Mouse (Mus musculus) frontal cortex, postnatal 14 days (tissue): ENCODE measurements at regions not wholly inside any gene's neighbourhood (a gene's known extent, or its start where the extent isn't known, plus 50 kb on each side); places are given as distances from the start of the nearest gene placed in this dataset.
"Not testable (repeated sequence)": the region's sequence is repeated elsewhere in the genome, so short reads cannot be mapped to it uniquely, and the experiment has no call there.

Experiments used
- DNase-seq, 2 experiments: peaks; one replicate each; pipeline ENCODE4 v3.0.0; 2022; ENCODE audit warnings: low spot score in 2 of 2

DNA sequence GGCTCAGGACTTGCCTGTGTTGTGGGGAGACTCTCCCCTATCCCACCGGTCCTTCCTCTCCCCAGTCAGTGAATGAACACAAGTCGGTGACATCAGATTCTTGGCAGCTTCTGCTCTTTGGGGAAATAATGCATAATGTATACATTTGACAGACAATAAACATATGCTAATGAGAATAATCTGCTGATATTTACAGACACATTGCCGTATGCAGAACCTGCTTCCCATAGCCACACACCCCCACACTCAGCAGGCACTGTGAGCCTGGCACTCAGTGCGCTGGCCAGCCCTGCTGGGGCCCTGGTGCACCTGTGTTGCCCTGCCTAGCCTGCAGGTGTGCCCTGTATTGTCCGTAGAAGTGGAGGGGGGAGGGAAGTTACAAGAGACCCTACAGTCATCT lies 215.5 kb downstream of the Matn1 start:
- no peak for DNase-seq

DNA sequence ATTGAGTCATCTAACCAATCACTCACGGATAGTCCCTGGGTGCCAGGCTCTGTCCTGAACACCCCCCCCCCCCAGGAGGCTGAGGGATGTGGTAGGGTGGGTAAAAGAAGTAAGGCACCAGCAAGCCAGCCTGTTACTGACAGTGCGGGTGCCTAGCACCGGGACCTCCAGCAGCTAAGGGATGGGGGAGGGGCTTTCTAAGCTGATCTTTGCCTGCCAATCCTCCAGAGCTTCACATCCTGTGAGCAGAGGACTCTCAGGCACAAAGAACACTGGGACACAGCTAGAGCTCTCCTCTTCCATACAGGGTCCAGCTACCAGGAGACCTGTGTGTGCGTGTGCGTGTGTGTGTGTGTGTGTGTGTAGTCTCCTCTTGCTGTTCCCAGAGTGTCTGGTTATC lies 215.9 kb downstream of the Matn1 start:
- DNase-seq, result no peak

DNA sequence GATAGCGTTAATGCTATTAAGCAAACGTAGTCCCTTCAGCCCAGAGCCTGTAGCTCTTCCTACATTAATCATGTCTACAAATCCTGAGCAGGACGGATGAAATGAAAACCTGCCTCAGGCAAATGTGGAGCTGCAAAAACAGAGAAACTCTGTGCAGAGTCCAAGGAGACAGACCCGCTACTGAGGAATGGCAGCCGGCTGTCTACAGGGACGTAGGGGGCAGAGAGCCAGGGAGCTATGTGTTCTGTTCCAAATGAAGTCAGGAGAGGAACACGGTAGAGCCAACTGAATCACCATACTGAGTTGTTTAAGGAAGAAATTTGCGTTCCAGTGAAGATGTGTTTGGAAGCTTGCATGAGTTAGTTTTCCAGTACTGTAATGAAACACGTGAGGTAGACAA lies 217.3 kb downstream of the Matn1 start:
- DNase-seq, result no peak

DNA sequence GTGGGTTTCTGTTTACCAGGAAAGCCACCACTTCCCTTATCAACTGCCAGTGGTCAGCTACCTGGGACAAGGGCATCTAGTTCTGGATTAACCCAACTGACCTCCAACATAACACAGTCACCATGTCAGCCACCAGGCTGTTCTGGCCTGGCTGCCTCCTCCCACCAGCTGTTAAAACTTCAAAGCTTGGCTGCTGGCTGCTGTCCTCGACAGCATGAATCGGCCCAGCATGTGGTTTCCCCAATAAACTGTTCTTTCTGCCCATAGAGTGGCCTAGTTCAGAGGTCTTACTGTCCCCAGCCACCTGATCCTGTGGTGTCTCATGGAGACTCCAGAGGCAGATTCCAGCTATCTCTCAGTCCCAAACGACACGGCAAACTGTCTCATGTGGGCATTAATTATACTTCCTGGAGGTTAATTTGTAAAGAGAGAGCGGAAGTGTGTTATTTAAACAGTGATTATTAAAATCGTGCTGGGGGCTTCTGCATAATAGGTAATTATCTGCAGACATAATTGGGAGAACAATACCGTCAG lies 219.7 kb downstream of the Matn1 start:
- DNase-seq, result no peak

DNA sequence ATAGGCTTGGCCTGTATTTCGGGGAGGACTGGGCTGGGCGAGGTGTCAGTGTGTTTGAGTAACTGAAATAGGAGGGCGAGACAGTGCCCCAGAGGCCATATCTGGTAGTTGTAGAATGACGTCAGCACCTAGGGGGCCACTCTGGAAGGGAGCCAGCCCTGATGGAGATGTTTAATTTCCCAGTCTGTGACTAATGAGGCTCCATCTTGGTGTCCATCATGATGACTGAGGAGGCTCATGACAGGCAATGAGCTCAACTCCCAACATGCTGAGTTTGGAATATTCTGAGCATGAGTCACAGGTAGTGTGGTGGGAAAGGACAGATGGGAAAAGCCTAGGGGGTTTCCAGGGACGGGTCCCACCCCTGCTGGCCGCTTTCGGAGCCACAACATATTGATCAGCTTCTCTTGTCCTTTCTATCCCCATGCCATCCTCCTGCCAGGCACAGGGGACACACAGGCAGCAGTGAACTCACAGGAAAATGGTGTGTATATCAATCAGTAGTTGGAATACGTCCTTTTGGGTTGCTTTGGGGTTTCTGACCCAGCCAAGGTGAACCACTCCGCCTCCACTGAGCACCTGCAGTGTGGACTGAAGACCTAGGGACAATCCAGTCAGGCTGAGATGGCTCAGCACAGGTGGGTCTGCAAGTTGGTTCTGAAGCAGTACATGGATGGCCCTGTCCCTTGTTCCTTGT lies 222.5 kb downstream of the Matn1 start:
- no peak for DNase-seq

DNA sequence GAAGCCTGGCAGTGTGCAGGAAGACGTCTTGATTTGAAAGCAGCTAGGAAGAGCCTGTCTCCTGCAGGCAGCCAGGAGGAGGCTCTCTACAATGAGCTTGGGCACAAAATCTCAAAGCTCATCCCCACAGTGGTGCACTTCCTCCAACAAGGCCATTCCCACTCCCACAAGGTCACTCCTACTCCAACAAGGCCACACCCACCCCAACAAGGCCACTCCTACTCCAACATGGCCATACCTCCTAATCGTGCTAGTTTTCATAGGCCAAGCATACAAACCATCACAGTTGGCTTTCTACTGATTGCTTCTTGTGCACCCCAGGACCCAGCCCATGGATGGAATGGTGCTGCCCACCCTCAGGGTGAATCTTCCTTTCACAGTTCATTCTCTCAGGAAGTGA lies 223.7 kb downstream of the Matn1 start:
- DNase-seq, result no peak

DNA sequence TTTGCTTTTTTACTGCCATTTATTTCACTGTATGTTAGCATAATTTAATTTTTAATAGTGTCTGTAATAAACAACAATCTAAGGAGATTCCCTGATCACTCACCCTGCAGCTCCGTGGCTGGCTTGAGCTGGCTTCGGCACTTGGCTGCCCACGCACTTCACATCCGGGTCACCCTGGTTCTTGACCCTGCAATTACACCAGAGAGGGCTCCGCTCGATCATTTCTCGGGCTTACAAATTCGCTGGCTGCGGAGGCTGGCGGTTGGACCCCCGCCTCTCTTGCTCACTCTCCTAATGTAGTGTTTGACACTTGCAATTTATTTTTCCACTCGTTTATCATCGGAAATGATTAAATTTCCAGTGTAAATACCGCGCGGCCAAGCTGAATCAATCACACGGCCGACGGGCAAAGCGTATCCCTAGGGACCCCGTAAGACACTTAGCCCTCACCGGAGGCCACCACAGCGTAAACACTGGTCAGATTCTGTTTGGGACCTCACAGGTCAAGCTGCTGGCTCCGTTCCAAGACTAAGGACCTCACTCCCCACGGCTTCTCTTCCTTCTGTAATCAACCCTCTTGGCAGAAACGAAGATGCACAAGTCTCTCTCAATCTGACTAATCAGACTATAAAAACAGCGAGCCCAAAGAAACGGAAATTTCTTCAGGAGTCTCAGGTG lies 229.7 kb downstream of the Matn1 start:
- DNase-seq, result no peak

DNA sequence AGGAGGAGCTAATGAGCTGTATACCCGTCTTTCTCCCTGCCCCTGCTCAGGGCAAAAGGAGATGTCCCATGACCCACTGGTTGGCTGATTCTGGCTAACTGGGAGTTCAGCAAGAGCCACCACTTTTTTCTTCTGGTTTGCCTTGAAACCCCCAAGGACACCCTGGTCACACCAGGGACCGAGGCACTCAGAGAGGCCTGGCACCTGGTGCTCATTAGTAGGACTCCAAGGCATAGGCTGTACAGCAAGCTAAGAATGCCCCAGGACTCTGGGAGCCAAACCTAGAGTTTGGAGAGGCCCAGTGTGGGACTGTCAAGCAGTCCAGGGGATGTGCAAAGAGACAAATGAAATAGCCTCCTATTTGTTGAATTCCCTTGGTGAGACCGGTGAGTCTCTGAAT lies 232.5 kb downstream of the Matn1 start:
- no peak for DNase-seq

DNA sequence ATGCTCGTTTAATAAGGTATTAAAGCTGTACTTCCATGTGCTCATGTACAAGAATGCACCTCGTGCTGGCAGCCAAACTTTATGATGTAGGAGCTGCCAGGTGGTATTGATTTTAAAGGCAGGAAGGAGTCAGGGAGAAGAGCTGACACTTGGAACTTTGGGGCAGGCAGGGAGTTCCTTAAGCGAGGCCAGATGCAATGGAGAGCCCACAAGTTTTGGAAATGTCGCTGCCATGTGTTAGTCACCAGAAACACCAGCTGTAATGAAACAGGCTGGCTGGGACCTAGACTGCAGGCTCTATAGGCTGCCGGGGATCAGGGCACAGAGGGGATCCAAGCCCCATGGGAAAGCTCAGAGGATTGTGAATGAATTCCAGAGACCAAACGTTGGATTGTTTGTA lies 233.7 kb downstream of the Matn1 start:
- no peak for DNase-seq

DNA sequence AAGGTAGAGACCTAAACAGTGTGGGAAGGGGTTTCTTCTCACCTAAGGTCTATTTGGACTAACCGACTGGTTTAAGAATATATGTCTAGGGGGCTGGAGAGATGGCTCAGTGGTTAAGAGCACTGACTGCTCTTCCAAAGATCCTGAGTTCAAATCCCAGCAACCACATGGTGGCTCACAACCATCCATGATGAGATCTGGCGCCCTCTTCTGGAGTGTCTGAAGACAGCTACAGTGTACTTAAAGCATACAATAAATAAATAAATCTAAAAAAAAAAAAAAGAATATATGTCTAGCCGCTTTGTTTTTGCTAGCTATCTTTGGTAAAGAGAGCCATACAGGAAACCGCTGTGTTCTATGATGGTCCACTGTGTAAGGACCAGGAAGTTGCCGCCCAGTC lies 234.5 kb downstream of the Matn1 start:
- not testable (repeated sequence) for DNase-seq

DNA sequence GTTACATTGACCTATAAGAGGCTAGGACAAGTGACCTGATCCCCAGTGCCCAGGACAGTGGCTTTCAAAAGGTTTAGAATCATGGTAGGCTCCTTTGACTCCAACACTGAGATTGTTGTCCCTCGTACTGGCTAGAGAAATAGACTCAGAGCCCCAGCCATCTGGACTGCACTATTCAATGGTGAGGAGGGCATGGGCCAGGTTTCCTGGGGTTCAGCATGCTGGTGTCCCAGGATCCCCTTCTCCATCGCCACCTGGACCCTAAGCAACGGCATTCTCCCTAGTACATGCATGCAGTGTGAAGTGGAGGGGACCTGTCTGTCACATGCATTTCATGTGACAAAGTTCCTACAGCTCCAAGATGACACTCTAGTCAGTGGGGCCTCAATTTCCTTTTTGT lies 243.9 kb downstream of the Matn1 start:
- DNase-seq, result no peak

DNA sequence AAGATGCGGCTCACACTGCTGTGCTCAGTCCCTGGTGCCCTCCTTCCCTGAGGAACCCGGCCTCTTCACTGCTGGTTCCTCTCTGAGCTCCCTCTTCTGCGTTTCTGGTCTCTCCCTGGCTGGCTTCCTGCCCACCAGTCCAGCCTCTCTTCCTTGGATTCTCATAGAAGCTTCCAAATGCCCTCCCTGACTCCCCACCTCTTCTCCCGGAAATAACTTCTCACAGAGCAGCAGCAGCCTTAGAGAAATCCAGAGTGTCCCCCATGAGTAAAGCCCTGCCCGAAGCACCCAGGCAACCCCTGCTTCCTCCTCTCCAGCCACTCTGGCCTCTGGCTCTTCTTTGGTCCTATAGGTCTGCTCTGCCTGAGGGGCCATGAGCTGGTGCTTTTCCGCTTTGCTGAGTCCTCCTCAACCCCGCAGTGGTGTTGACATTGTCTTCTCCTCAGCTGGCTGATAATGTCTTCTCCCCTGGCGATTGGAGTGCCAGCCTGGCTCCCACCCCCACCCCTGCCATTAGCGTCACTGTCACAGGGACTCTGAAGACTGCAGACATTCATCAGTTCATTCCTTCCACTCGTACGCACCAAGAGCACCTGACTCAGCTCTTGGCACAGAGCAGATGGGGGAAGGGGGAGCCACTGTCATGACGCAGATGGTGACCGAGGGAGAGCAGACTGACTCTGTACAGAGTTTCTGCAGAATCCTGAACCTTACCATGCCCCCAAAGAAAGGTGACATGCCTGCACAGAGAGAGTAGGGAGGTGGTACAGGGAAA lies 247.1 kb downstream of the Matn1 start:
- DNase-seq, result no peak

DNA sequence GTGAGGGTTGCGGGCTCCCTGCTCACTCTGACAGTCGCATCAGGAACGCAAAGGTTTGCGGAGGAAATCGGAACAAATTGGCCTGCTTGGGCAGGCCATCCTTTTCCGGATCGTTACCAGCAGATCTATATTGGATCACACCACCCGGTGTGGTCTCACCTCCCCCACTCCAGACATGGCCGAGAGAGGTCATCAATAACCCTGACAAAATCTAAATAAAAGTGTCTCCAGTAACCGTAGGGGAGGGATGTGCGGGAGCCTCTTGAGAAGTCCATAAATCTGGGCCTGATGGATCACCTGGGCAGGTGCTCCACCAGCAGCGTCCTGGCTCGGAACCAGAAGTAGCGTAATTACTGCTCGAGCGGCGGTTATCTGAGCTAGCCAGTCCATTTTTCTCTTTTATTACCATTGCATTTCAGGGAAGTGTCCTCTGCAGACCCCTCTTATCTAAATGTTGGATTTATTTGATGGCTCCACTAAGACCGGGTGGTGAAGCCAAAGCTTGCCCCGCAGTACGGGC lies 249.8 kb downstream of the Matn1 start:
- no peak for DNase-seq

DNA sequence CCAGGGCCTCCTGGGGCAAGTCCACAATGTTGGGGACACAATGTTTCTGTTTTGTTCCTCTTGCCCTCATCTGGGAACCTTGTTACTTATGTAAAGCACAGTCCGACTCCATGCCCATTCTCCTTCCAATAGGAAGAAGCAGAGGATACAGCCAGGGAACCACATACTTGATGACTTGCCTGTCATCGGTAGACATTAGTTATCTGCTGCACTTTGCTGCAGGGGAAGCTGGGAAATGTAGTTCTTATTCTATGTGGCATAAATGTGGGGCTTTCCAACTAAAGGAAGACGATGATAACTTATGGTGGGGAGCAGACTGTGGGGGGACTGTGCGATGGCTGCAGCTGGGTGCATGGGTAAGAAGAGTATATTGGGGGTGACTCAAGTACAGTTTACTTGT lies 252.0 kb downstream of the Matn1 start:
- no peak for DNase-seq

DNA sequence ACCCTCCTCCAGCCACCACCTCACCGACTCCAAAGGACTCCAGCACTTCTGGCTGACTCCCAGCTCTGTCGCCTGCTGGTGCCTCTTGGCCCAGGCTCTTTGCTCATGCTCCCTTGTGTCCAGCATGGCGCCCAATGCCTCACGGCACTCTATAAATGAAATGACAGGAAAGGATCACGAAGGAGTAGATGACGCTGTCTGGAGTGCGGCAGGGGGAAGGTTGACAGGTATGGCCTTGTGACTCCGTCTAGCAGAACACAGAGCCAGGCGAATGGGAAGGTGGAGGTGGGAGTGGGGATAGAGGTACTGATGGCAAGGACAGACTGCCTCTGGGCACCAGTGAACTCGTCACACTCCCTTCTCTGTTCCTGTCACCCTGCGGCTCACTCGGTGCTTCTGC lies 259.5 kb downstream of the Matn1 start:
- no peak for DNase-seq

DNA sequence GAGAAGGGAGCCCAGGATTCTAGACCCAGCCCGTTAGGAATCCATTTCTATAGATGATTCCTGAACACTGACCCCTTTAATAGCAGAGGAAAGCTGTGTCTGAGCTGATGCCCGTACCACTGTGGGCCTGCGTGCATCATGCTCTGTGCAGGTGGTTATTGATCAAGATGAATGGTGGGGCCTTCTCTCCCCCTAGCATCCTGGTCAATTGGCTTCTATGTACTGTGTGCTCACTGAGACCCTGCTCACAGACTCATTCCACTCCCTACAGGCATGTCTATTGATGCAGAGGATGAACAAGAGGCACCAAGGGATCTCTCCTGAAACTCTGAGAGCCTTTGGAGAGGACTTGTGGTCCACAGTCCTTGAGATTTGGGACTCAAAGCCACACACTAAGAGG lies 260.5 kb downstream of the Matn1 start:
- no peak for DNase-seq

DNA sequence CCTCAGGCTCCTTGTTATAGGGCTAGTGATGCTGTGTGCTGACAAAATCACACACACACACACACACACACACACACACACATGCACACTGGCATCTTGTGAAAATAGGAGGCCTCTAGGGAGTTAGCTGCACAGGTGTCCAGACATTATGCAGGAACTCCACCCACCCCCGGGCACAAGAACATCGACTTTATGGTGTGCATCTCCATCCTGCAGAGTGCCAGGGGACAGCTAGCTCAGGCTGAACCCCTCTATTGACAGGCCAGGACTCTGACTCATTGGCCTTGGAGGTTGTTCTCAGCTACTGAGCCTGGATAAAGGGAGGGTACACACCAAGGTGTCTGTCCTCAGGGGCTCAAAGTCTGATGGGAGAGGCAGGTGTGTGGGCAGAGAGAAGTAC lies 260.9 kb downstream of the Matn1 start:
- no peak for DNase-seq

DNA sequence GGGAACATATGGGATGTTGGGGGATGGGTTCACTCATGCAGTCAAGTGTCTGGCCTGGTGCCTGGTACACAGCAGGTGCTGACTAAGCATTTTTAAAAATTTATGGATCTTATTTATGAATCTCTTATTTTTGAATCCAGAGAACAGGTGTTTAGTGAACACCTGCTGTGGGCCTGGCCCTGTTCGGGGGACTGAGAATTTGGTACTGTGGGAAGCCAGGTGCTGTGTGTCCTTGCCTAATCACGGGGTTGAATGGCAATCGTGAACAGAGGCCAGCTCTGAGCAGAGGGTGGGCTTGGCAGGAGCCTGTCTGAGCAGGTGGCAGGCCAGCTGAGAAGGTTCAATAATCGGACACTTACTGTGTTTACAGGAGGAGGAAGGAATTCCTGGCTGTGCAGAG lies 261.5 kb downstream of the Matn1 start:
- DNase-seq, result no peak

DNA sequence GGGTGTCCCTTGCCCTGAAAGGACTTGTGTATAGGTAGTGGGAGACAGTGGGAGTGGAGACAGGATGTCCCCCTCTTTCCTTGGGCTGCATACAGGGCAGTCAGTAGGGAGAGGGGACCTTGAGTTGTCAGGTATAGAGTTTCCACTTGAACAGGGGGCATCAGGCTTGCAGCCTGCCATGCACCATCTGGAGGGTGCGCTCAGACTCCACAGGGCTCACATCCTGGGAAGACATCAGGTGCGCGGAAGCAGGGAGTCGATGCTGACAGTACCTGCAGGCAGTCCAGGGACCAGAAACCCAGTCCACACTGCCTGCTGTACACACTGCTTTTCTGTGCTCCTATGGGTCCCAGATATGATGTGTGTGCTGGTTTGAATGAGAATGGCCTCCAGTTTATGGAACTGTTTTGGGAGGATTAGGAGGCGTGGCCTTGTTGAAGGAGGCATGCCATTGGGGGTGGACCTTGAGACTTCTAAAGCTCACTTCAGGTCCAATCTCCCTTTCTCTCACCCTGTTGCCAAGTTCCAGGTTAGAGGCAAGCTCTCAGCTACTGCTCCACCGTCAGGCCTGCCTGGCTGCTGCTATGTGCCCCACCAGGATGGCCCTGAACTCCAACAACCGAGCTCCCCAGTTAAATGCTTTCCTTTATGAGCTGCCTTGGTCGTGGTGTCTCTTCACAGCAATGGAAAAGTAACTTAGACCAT lies 262.1 kb downstream of the Matn1 start:
- DNase-seq, result no peak

DNA sequence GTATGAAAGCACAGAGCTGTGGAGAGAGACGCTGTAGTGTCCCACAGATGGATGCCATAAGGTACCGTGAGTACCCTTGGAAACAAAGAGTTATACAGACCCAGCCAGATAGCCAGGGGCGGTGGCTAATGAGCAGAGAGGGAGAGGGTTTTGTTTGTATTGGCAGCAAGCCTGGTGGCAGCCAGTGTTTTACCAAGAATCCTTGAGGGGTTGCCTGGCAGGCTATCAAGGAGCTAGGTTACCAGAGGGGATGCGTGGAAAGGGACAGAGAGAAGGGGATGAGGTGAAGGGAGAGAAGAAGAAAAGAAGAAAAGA lies 262.7 kb downstream of the Matn1 start:
- no peak for DNase-seq

DNA sequence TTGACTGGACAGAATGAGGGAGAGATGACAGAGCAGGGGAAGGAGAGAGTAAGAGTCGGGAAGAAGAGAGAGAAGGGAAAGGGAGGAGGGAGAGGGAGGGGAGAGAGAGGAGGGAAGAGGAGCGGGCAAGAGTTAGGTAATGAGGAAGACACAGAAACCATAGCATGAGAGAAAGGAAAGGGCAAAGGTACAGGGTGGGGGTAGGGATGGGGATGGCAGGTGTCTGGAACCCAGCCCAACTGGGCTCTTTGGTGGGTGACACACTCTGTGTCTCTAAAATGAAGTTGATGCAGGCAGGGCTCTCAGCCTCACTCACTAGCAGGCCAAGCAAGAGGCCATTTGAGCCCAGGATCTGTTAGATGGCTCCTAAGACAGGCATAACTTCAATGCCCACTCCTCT lies 263.1 kb downstream of the Matn1 start:
- DNase-seq, result no peak

DNA sequence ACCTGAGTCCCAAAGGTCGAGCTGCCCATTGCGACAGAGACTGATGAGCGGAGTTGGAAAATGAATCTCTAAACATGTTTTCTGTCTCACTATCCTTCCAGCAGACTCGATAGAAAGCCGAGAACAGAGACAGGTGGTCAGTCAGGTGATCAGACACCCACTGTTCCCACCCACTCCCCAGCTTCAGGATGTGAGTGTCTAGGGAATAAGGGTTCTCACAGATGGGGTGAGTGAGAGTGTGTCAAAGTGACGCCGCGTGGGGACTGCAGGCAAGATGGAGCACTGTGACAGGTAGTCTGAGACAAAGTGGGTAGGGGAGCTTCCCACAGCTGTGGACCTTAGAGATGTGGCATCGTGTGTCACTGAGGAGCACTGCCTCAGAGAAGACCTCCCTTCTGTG lies 264.0 kb downstream of the Matn1 start:
- DNase-seq, result no peak
